Mouse (Mus musculus): ENCODE results near the gene Gpc6. TPM values are rescaled to one million over a fixed set of nuclear protein-coding genes. Genes with fewer than 3 reads are reported as not detected.
A peak's percentile ranks its signal among the peaks of the same experiment; 100 is the strongest.

The Gpc6 gene
- polyA plus RNA-seq, 1 experiment from 2014 or later: 37.0 TPM

- no peak overlapping the region for H3K27ac ChIP-seq (replicated peaks)
- no peak overlapping the region for H3K4me2 ChIP-seq (replicated peaks)
- no peaks in the 10 kb centered on the region for H3K9me3 ChIP-seq
- ATAC-seq (ENCODE audit: low FRiP score, low read depth): no peak
- 85% methylated on average over 13 of the region's 13 CpGs for WGBS
- no peak overlapping the region for H3K9ac ChIP-seq (replicated peaks)
- H3K36me3 ChIP-seq: no peaks in the 10 kb centered on the region
- H3K27me3 ChIP-seq: no peaks in the 10 kb centered on the region
- no peak overlapping the region for H3K4me3 ChIP-seq
- H3K4me1 ChIP-seq: 0 out of 2 replicates have a peak, but pooled peaks cover 4% of the 10 kb centered on the region
These were observed 852.9 kb downstream of the Gpc6 start for GRCm38 (mm10) chr14:117777866-117778500.

GRCm38 (mm10) chr14:117778538-117779413 is 853.7 kb downstream of the Gpc6 start:
- no peak for ATAC-seq (ENCODE audit: low FRiP score, low read depth)
- Histone ChIP-seq H3K27me3 (no peaks in the 10 kb centered on the region), H3K27ac (replicated peaks) (no peak overlapping the region)

GRCm38 (mm10) chr14:117781724-117782123 is 856.6 kb downstream of the Gpc6 start:
- no peak for ATAC-seq (ENCODE audit: low FRiP score, low read depth)
- H3K4me3 ChIP-seq: no peak overlapping the region
- H3K9ac ChIP-seq (replicated peaks): no peak overlapping the region
- H3K4me1 ChIP-seq: peaks cover 15% of the 10 kb centered on the region
- H3K27me3 ChIP-seq: no peaks in the 10 kb centered on the region
- H3K9me3 ChIP-seq: no peaks in the 10 kb centered on the region
- no peak overlapping the region for H3K27ac ChIP-seq (replicated peaks)
- WGBS: 74% methylated on average over 5 of the region's 5 CpGs
- H3K4me2 ChIP-seq (replicated peaks): no peak overlapping the region
- no peaks in the 10 kb centered on the region for H3K36me3 ChIP-seq

More at GRCm38 (mm10) chr14:117778538-117779413, 853.7 kb downstream of the Gpc6 start:
- Histone ChIP-seq H3K4me3 (no peak overlapping the region), H3K36me3 (no peaks in the 10 kb centered on the region), H3K4me1 (peaks cover 7% of the 10 kb centered on the region; the same call in 1 of the 2 replicates), H3K9ac (replicated peaks) (no peak overlapping the region), H3K9me3 (no peaks in the 10 kb centered on the region), H3K4me2 (replicated peaks) (no peak overlapping the region)
- 84% methylated on average over 15 of the region's 15 CpGs for whole genome bisulfite sequencing

DNA sequence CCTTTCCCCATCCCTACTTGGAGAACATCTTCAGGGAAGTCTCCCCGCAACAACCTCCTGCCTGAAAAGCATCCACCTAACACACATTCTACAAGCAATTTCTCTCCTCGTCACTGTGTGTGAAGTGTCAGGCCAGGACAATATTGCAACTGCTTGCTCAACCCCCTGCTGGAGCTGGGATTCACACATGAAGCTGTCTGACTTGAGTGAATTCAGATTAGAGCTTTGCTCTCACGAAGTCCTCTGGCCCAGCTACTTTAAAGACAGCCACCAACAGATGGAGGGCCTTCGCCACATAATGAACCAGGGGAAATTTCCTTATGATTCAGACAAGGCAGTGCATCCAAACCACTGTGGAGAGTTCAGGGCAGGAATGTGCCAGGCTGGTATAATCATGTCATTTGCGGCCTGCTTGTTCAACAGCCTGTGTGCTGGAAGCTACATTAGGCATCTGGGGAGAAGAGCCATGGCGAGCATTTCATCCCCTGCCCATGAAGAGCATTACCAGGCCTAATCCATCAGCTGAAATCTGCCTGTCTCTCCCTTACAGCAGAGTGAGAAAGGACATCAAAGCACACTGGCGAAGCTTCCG is 858.7 kb downstream of the Gpc6 start:
- Histone ChIP-seq H3K36me3 (no peaks in the 10 kb centered on the region), H3K27me3 (no peaks in the 10 kb centered on the region), H3K27ac (replicated peaks) (no peak overlapping the region), H3K9ac (replicated peaks) (no peak overlapping the region), H3K4me1 (peaks cover 13% of the 10 kb centered on the region), H3K4me3 (no peak overlapping the region), H3K4me2 (replicated peaks) (no peak overlapping the region), H3K9me3 (no peaks in the 10 kb centered on the region)
- ATAC-seq (ENCODE audit: low FRiP score, low read depth): no peak; the same call in 1 of the 2 replicates
- WGBS: 67% methylated on average over 8 of the region's 8 CpGs

GRCm38 (mm10) chr14:117784960-117785359 is 859.8 kb downstream of the Gpc6 start:
- Histone ChIP-seq H3K27ac (replicated peaks) (no peak overlapping the region), H3K36me3 (no peaks in the 10 kb centered on the region), H3K4me3 (no peak overlapping the region), H3K9me3 (no peaks in the 10 kb centered on the region), H3K4me2 (replicated peaks) (no peak overlapping the region), H3K27me3 (no peaks in the 10 kb centered on the region), H3K4me1 (peaks cover 13% of the 10 kb centered on the region), H3K9ac (replicated peaks) (no peak overlapping the region)
- WGBS: 78% methylated on average over 9 of the region's 9 CpGs
- ATAC-seq (ENCODE audit: low FRiP score, low read depth): no peak

DNA sequence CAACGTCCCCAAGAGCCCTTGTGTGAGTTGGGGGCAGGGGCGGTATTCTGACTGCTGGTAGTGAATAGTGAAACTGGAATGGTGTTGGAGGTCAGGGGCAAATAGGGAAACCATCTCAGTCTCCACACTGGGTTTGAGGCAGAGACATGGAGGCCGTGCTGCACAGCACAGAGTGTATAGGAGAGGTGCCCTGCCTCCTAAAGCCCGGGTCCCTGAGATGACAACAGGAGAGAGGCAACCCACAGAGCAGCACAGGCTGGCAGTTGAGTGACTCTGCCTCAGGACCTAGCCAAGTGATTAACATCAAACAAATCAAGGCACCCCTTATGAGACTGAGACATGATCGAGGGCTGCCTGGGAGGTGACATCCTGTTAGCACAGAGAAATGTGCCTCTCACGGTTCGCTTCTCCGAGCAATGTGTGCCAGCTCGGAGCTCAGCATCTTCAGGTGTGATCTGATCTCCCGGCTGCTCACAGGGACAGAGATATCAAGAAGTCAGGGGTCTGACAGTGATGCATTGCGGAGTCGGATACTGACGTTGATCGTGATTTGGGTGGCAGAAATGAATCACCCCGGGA is 860.5 kb downstream of the Gpc6 start:
- Histone ChIP-seq H3K36me3 (no peaks in the 10 kb centered on the region), H3K9me3 (no peaks in the 10 kb centered on the region), H3K4me1 (peaks cover 13% of the 10 kb centered on the region), H3K27me3 (no peaks in the 10 kb centered on the region), H3K4me2 (replicated peaks) (no peak overlapping the region), H3K27ac (replicated peaks) (no peak overlapping the region), H3K9ac (replicated peaks) (no peak overlapping the region), H3K4me3 (no peak overlapping the region)
- ATAC-seq (ENCODE audit: low FRiP score, low read depth): no peak
- WGBS: 85% methylated on average over 15 of the region's 15 CpGs

DNA sequence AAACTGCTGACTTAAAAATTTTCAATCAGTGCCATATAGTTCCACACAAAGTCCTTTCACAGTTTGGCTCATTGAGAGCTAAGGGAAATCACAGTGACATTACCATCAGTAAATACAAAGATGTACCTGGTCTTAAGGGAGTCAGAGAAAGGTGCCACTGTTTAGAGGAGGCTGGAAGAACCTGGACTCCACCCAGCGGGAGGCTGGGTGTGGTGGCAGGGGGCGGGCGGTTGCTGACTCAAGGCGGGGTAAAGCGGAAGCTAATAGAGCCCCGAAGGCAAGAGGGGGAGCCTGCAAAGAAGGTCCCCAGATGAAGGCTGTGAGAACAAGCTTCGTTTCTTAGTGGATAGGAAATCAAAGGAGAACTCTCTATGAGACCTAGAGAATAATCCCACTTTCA is 861.5 kb downstream of the Gpc6 start:
- H3K27ac ChIP-seq (replicated peaks): no peak overlapping the region
- H3K27me3 ChIP-seq: no peaks in the 10 kb centered on the region
- H3K4me3 ChIP-seq: no peak overlapping the region
- no peak overlapping the region for H3K4me2 ChIP-seq (replicated peaks)
- no peak overlapping the region for H3K9ac ChIP-seq (replicated peaks)
- 0 out of 2 replicates have a peak, but pooled peaks have one; percentile 38 for ATAC-seq (ENCODE audit: low FRiP score, low read depth)
- no peaks in the 10 kb centered on the region for H3K9me3 ChIP-seq
- H3K4me1 ChIP-seq: peaks cover 13% of the 10 kb centered on the region
- no peaks in the 10 kb centered on the region for H3K36me3 ChIP-seq
- WGBS: 36% methylated on average over 7 of the region's 7 CpGs

- H3K27ac ChIP-seq (replicated peaks): no peak overlapping the region
- no peaks in the 10 kb centered on the region for H3K9me3 ChIP-seq
- no peaks in the 10 kb centered on the region for H3K27me3 ChIP-seq
- ATAC-seq (ENCODE audit: low FRiP score, low read depth): no peak
- H3K9ac ChIP-seq (replicated peaks): no peak overlapping the region
- H3K4me1 ChIP-seq: no peaks in the 10 kb centered on the region
- no peak overlapping the region for H3K4me2 ChIP-seq (replicated peaks)
- 75% methylated on average over 2 of the region's 2 CpGs for WGBS
- H3K36me3 ChIP-seq: no peaks in the 10 kb centered on the region
- no peak overlapping the region for H3K4me3 ChIP-seq
These were observed 869.8 kb downstream of the Gpc6 start for GRCm38 (mm10) chr14:117794874-117795273.

- Histone ChIP-seq H3K4me1 (peaks cover 6% of the 10 kb centered on the region; the same call in 1 of the 2 replicates), H3K9ac (replicated peaks) (no peak overlapping the region), H3K27me3 (no peaks in the 10 kb centered on the region), H3K27ac (replicated peaks) (no peak overlapping the region), H3K36me3 (no peaks in the 10 kb centered on the region), H3K4me2 (replicated peaks) (no peak overlapping the region), H3K4me3 (no peak overlapping the region), H3K9me3 (no peaks in the 10 kb centered on the region)
- WGBS: 81% methylated on average over 5 of the region's 5 CpGs
- no peak for ATAC-seq (ENCODE audit: low FRiP score, low read depth)
These were observed 871.5 kb downstream of the Gpc6 start for GRCm38 (mm10) chr14:117796661-117797060.

DNA sequence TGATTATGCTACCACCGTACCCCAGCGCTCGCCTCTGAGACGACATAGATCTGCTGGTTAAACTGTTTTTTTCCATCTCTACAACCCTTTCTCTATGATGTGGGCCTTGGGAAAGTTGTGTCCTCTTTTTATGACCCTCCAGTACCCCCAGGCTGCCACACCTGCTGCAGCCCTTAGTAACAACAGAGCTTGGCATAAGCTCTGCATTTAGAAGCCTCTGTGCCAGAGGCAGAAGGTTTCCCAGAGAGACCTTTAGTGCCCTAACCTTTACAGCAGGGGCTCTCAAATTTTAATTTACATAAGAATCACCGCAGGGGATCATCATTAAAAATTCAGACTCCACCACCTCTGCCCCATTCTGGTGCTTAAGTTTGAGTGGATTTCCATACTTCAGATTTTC is 875.3 kb downstream of the Gpc6 start:
- WGBS: 71% methylated on average over 5 of the region's 5 CpGs
- ATAC-seq (ENCODE audit: low FRiP score, low read depth): 0 out of 2 replicates have a peak, but pooled peaks have one; percentile 56
- Histone ChIP-seq H3K9me3 (no peaks in the 10 kb centered on the region), H3K9ac (replicated peaks) (no peak overlapping the region), H3K27me3 (no peaks in the 10 kb centered on the region), H3K4me2 (replicated peaks) (no peak overlapping the region), H3K36me3 (no peaks in the 10 kb centered on the region), H3K27ac (replicated peaks) (no peak overlapping the region), H3K4me1 (peaks cover 6% of the 10 kb centered on the region; the same call in 1 of the 2 replicates), H3K4me3 (no peak overlapping the region)

- H3K27me3 ChIP-seq: no peaks in the 10 kb centered on the region
These were observed 882.7 kb downstream of the Gpc6 start for GRCm38 (mm10) chr14:117807846-117808245.

More at GRCm38 (mm10) chr14:117807846-117808245, 882.7 kb downstream of the Gpc6 start:
- H3K9me3 ChIP-seq: no peaks in the 10 kb centered on the region
- WGBS: 95% methylated on average over 4 of the region's 4 CpGs
- H3K36me3 ChIP-seq: no peaks in the 10 kb centered on the region
- H3K4me1 ChIP-seq: peaks cover 11% of the 10 kb centered on the region; the same call in 1 of the 2 replicates
- no peak overlapping the region for H3K4me2 ChIP-seq (replicated peaks)
- no peak overlapping the region for H3K27ac ChIP-seq (replicated peaks)
- H3K9ac ChIP-seq (replicated peaks): no peak overlapping the region
- no peak overlapping the region for H3K4me3 ChIP-seq
- ATAC-seq (ENCODE audit: low FRiP score, low read depth): no peak
